Mouse (Mus musculus): ENCODE data around the gene Gm42878.

Gene Gm42878

DNA sequence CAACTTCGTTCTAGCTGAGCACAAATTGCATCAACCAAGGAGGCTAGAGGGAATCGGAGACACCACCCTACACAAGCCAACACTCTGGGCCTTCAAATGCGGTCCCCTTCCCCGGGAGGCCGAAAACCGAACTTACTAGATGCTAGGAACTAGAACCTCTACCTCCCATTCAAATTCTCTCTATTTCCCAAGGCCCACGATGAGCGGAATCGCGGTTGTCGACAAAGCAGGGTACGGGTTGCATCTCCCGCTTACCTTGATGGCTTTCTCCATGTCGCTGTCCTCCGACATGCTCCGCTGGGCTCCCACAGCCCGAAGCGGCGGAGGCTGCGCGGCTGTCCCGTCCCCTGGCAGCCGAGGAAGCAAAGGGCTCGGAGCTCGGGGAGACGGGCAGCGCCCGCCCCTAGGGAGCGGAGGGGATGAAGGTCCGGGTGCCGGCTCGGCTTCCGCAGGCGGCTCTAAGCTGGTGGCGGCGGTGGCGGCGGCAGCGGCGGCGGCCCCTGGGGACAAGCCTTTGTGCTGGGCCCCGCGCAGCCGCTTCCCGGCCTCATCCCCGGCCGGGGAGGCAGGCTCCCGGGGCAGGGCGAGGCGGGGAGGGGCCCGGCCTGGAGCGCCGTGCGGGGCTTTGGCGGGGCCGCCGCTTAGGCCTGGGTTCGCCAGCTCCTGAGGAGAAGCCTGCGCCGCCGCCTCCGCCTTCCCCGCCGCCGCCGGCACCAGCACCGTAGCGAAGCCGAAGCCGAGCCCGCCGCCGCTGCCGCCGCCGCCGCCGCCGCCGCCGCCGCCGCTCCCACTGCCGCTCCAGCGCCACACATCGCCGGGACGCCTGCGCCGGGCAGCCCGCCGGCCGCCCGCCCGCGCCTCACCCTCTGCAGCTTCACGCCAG is at the start of gene Gm42878, which contains the start of gene Adam1a:
Gene Gm42878, minus strand, starts transcription at position 573 of the 883 bp plus-strand sequence.
Gene Adam1a, minus strand, starts transcription at position 573 of the 883 bp plus-strand sequence.
- DNase-seq: peak; percentile 95

DNA sequence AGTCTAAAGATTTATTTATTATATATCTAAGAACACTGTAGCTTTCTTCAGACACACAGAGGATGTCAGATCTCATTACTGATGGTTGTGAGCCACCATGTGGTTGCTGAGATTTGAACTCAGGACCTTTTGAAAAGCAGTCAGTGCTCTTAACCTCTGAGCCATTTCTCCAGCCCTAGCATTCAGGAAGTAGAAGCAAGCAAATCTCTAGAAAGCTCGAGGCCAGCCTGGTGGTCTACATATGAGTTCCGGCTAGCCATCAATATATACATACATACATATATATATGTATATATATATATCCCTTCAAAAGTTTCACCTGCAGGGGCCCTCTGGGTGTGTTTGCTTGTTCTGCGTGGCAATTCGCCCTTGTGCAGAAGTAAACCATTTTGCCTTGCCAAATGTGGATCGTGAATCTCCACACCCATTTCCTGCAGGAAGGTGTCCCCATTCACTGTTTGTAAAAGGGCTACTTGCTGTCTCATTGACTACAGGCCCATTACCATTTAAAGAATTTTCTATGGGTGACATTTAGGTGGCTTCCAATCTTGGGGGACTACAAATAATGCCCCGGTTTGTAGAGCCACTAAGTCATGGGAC is 49.5 kb upstream of the Gm42878 start:
- peak; percentile 92 for DNase-seq

DNA sequence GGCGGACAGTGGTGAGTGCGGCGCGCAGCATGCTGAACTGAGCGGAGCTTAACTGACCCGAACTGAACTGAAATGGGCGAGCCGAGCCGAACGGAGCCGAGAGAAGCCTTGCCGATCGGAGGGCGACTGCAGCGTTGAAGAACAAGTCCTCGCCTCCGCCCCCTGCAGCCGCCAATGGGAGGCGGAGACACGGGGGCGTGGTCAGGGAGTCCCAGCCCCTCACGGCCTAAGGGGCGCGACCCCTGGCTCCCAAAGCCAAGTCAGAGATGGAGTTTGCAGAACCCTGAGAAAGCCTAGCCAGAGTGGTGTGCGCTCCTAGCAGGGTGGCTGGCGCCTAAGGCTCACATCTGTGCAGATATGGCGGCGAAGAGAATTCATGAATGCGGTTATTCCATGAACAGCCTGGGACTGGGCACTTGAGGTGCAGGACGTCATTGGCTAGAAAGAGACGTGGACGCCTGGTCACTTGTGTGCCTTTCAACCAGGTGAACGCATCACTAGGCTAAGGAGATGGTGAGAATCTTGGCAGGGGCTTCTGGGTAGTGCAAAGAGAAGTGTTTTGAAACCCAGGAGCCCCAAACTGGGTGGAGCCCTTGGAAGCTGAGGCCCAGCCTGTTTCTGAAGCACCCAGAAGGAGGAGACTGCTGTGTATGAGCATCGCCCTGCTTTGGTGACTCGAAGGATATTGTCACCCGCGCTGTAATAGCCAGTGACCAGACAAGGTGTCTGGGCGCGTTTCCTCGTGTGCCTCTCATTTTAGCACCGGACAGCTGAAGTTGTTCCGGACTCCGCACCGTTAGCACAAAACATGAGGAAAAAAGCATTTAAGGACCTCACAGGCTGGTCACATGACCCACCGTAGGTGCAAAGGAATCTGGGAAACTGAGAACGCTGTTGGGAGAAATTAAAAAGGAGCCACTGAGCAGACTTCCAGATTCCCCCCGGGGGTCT is 48.4 kb upstream of the Gm42878 start, which contains the start of gene Aldh2:
Gene Aldh2, minus strand, starts transcription at position 374 of the 951 bp plus-strand sequence.
- DNase-seq: peak; percentile 99

DNA sequence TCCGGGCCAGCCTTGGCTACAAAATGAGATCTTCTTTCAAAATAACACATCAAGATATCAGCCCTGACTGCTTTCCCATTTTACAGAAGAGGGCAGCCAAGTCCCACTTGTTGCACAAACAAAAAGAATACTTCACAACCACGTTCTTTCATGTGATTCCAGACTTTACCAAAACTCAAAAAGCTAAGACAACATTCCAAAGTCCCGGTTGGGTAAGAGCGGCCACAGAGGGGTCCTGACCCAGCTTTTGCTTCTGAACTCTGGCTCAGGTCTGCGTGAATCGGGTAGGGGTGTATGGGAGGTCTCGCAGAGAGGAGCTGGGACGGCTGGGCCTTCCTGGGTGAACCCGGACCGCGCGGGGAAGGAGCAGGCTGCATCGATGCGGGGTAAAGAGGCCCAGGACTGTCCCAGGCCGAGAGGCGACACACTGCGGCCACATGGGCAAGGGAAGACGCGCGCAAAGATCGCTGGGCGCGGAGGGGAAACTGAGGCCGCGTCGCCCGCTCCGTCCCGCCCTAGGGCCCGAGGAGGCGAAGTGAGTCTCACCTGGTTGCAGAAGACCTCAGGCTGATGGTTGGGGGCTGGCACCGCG is 47.6 kb upstream of the Gm42878 start:
- DNase-seq: peak; percentile 84

DNA sequence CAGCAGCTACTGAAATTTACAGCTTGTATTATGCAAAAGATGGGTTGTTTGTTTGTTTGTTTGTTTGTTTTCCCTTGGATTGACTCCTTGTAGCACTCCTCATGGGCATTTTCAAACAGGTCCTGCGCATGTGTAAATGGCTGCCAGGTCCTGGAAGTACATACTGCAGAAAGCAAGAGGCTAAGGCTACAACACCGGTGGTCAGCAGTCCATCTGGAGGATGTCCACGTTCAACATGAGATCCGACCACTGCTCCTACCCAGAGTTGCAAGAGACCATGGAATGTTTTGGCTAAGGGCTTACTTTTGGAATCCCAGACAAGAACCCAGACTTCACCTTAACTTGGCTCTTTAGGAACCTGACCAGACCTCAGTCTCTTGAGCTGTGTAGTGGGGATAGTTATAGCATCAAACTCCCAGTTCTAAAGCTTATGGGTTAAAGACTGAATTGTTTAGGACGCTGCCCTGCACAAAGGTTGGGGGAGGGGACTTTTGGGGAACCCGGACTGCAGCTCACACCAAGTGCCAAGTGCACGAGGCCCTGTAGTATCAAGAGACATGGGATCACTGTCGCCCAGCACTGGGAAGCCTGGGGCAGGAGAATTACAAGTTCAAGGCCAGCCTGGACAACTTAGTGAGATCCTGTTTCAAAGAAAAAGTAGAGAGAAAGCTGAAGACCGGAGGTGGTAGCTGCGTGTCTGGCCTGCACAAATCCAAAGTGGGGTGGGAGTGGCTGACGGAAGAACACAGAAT is 47.0 kb upstream of the Gm42878 start:
- DNase-seq: peak; percentile 94

DNA sequence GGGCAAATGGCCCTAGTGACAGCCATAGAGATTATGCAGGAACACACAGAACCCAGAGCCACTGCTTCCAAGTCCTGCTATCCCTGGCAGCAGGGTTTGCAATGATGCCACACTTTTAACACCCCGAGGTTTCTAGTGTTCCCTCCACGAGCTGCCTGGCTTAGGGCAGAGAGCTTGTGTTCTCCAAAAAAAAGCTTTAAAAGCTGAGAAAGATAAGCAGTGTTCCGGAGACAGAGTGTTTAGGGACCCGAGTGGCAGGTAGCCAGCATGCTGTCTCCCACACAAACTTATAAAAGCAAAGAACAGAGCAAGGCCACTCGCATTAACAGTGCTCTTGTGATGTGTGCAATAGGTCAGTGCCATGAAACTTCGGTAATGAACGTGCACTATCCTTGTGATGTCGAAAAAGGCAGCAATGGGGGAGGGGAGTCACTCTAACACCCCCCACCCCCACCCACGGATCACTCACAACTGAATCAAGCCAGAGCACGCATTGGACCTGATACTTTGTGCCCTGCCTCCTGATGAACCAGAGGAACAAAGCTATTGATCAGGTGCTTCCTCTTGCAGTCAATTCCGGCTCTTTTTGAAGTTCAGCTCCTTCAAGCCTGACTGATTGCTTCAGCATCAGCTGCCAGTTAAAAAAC is 46.3 kb upstream of the Gm42878 start:
- DNase-seq: peak; percentile 96

DNA sequence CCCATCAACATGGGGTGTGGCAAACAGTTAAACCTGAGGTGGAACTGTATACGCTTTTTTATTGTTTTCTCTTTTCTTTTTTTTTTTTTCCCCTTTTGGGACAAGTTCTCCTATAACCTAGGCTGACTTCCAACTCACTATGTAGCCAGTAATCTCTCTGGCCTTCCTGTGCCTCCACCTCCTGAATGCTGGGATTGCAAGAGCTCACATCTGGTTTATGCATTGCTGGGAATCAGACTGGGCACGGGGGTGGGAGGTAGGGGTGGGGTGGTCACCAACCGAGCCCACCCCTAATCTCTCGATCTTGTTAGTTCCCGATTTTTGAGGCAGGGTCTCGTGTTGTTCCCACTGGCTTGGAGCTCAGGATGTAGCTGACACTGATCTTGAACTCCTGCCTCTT is 44.6 kb upstream of the Gm42878 start:
- peak; percentile 92 for DNase-seq

DNA sequence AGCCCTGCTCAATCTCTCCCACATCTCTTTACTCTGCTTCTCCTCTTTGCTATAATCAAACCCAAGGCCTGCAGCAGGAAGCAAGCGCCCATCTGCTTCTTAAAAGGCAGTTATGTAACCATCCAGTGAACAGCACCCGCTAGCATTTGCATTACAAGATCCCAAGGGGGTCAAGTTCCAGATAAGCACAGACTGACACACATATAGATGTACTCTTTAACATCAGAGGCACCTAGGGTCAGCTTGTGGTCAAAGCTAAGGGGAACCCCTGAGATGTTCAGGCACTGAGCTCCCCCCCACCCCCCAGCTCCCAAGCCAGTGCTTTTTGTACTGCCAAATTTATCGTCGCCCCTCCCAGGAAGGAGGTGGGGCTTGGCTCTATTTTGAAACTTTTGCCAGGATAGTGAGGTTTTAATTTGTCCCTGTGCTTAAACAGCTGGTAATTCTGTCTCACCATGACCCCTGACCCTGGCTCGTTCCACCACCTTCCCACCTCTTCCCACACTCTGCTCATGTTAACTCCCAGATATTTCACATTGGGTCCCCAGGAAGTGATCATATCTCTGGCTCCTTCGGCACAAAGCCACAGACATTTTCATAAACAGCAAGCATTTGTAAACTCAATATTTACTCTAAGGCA is 41.2 kb upstream of the Gm42878 start:
- peak; percentile 99 for DNase-seq

DNA sequence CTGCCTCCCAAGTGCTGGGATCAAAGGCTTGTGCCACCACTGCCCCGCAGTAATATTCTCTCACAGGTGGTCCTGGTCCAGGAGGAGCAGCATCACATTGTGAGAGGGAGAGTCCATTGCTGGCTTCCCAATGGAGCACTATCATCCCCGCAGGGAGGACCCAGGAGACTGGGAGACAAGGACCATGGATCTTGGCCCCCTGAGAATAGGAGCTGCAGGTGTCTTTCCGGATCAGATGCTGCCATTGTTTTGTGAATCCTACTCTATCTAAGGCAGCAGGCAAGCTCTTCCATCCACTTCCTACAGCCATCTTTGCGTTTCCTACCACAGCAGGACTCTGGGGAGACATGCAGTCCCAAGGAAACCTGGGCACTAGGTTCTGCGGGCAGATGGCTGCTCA is 40.4 kb upstream of the Gm42878 start:
- peak; percentile 95 for DNase-seq

DNA sequence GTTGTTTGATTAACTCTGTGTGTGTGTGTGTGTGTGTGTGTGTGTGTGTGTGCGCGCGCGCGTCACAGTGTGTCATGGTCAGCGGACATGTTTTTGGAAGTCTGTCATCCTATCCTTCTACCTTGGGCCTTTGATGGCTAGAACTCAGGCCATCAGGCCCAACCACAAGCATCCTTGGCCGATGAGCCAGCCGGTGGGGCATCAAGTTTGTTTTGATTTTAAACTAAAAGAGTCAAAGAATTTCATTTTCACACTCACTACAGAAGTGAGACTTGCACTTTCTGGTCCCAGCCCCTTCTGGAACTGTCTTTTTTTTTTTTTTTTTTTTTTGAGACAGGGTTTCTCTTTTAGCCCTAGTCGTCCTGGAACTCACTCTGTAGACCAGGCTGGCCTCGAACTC is 39.7 kb upstream of the Gm42878 start:
- DNase-seq: no peak

DNA sequence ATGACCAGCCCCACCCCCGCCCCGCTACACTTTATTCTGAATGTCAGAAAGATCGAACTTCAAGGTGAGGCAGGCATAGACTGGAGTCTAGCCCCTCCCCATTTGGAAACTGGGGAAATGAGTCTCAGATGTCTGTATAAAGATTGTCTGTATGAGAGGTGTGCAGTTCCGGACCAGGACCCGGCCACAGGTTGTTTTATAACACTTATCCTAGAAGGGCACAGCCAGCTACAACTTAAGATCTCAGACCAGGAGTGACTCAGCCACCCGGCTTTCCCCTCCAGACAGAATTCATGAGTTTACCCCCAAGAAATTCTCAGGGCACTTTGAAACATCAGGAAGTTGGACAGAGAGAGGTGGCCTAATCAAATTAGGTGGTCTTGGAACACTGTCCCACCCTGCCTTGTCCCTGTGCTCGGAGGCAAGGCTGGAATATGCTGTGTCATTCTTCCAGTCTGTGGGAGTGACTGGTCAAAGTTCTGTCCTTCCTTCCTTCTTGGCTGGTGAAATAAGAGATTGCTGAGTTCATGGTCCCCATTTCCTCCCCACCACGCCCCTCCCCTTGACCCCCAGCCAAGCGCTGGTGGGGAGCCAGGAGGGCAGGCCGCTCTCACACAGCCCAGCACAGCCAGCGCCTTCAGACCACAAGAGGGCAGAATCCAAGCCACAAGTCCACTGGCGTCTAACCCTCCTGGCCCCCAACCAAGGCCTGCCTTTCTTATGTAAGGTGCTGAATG is 38.7 kb upstream of the Gm42878 start:
- peak; percentile 100 for DNase-seq

DNA sequence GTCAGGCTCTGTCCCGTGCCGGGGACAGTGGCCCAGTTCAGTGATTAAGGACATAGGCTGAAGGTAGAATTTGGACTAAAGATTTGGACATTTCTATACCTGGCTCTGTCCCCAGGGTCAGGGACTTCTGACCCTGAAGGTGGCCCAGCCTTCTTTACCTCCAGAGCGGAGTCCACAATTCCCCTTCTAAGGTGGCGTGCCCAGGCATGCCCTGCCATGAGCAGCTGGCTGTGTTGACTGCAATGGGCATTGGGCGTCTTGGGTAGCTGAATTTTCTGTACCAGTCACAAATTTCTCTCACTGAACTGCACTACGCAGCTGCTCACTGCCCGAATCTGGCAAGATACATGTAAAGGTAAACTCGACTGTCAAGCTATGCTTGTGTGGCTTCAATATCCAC is 36.7 kb upstream of the Gm42878 start:
- DNase-seq: no peak

DNA sequence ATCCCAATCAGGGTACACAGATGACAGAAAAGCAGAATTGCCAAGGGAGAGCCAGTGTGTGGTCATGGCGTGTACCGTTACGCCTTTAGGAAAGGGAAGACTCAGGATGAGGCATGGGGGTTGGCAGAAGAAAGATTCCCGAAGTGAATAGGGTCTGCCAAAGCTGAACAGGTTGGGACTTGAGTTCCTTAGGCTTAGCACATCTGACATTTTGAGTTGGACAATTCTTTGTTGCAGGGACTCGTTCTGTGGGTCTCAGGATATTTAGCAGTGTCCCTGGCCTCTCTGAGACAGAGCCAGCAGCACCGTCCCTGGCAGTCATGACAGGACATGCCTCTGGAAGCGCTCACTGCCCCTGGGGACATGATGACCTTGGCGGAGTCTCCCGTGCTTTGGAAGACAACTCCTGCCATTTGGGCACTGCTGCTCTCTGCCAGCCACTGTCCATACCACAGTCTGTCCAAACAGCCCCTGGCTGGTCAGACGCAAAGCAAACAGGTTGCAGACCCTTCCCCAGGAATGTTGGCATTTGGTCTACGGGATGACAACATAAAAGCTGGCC is 31.7 kb upstream of the Gm42878 start:
- peak; percentile 95 for DNase-seq

DNA sequence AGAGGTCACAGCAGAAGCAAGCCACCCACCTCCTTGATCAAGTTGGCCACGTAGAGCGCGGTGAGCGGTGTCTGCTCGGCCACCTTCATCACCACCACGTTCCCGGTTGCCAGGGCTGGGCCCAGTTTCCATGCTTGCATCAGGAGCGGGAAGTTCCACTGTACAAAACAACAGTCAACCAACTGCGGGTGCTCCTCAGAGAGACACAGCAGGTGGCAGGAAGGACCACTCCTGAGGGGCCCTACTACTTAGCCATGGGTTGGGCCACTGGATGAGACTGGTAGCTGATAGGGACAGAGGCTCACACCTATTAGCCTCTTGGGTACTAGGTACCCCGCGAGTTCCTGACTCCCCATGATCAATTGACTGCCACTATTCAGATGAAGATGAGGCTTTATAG is 30.6 kb upstream of the Gm42878 start:
- peak; percentile 84 for DNase-seq

DNA sequence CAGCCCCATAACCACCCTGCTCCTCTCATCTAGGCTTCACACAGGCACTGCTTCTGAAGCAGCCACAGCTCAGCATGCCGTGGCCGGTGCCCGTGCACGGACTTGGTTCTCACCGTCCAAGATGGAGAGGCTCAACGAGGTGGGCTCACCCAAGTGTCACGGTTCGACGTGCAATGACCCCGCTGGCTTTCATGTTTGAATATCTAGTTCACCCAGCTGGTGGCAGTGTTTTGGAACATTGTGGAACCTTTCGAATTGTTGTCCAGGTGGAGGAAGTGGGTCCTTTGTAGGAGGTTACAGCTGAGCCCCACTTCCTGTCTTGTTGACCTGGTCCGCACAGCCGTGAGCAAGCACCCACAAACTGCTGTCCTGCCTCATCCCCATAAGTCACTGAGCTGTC is 28.9 kb upstream of the Gm42878 start:
- peak; percentile 91 for DNase-seq

DNA sequence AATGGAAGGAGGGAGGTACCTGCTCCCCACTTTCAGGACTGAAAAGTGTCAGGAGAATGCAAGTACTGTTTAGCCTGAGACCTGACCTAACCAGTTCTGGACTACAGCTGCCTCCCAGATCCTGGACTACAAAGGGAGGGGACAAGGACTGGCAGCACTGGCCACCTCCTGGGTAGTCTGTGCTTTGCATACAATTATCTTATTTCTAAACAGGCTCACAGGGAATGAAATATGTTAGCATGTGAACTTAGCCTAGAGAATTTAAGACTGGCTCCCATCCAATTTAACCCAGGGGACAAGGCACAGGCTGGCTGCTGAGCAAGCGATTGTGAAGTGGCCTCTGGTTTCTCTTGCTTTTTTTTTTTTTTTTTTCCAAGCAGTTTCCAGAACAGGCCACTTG is 25.5 kb upstream of the Gm42878 start:
- no peak for DNase-seq

DNA sequence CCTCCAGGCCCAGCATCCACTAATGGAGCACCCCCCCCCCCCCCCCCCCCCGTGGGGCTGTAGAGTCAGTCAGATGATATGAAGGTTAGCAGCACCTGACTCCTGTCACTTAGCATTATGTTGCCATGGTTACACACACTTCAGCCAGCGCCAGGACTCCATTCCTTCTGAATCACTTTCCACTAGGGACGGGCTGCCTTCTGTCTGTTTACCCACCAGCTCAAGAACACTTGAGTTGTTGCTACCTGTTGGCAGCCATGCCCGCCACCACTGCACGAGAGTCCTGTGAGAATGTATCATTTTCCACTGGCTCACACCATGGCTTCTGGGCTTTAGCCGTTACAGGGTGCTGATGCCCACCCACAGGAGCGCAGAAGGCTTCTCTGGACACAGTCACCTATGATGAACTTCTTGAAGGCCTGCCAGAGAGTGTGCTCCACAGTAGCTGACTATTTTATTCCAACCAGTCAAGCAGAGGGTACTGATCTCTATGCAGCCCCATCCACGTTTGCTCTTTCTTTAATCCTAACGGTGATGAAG is 24.7 kb upstream of the Gm42878 start:
- DNase-seq: peak; percentile 91

DNA sequence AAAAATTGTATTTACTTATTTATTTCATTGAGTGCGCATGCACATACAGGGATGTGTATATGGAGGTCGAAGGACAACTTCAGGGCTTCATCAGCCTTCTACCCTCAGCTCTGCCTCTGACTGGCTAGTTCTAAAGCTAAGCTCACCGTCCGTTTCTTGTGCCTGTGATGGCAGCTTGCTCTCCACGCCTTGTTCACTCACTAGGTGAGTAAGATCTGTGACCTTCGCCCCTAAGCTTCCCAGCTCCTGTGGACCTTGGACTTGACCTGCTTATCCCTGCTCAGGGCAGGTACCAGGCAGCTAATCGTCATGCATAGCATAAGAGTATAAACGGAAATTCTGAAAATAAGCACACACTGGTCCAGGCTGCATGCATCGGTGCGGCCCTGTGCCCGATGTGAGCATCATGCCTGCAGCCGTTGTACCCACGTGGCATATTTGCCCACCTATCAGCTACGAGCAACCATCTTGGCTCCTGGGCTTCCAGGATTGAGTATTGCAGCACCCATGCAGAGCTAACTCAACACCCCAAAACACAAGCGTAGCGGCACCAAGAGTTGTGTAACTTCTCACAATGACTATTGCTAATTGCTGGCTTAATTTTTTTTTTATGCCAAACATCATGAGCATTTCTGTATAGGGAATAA is 20.9 kb upstream of the Gm42878 start:
- peak; percentile 87 for DNase-seq

DNA sequence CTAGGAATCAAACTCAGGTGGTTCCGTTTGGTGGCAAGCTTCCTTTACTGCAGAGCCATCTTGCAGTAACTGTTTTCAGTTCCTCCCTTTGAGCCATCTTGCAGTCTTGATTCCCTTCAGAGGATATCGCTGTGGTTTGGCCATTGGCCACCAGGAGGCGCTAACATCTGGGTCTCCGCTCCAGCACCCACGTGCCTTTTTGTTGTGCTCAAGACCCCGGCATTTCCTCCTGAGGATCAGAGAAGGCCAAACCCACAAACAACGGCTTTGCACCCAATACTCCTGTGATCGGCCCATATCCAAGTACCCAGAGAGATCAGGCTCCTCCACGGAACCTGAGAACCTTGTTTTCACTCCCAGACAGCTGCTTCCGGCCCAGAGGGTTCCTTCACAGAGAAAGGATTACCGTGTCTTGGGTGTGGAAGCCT is 19.2 kb upstream of the Gm42878 start:
- peak; percentile 98 for DNase-seq
